In the genomic region with DNA sequence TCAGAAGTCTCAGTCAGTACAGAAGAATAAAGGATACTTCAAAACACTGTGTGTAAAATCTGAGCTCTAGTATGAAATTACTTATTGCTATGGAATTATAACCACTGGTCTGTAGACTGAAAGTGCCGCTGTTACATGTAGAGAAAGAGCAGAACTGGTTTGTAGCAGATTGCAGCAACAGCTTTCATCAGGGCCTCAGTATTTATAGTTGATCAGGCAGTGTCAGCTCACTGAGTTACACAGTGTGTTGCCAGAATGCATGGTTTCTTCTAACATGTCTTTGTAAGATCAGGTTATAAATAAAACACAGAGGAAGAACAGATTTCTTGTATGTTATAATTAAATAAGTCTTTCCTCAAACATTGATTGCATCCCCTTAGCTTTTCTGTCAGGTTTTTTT, we compare ENCODE assay signal across 16 mouse cellular contexts.
"Had no signal": no experiment of that assay in that cellular context is flagged by ENCODE, and none has a peak within 500 bp of the region (broad histone marks: within the 10 kb centered on the region; RNA-seq: fewer than 3 reads in every experiment).

No protein-coding gene starts in this region.

- H3K4me1 ChIP-seq: limb, embryonic 10.5 days; liver, embryonic 15.5 days; midbrain, embryonic 10.5 days; midbrain, embryonic 15.5 days; neural tube, embryonic 12.5 days had no signal

- H3K9me3 ChIP-seq: limb, embryonic 10.5 days; liver, embryonic 15.5 days; midbrain, embryonic 10.5 days; midbrain, embryonic 15.5 days; neural tube, embryonic 12.5 days had no signal

- H3K27me3 ChIP-seq: liver, embryonic 15.5 days; midbrain, embryonic 15.5 days; neural tube, embryonic 12.5 days had no signal

- ATAC-seq: lung, postnatal 0 days; midbrain, embryonic 15.5 days had no signal

- H3K27ac ChIP-seq: limb, embryonic 10.5 days; liver, embryonic 15.5 days; midbrain, embryonic 10.5 days; midbrain, embryonic 15.5 days; neural tube, embryonic 12.5 days had no signal

- H3K9ac ChIP-seq: liver, embryonic 15.5 days; midbrain, embryonic 15.5 days; neural tube, embryonic 12.5 days had no signal

- H3K4me2 ChIP-seq: liver, embryonic 11.5 days; liver, embryonic 15.5 days; midbrain, embryonic 15.5 days; neural tube, embryonic 12.5 days had no signal

- DNase-seq: kidney, adult 8-10 months; kidney, postnatal 36 days; lung, adult 2 months; lung, postnatal 36 days; retina, postnatal 1 day; right cerebral cortex, postnatal 4 days; spleen, adult 18-20 months; thymus, adult 2 months; thymus, postnatal 25 days had no signal

- H3K4me3 ChIP-seq: limb, embryonic 10.5 days; liver, embryonic 15.5 days; midbrain, embryonic 10.5 days; midbrain, embryonic 15.5 days; neural tube, embryonic 12.5 days had no signal

- H3K36me3 ChIP-seq: limb, embryonic 10.5 days; liver, embryonic 15.5 days; midbrain, embryonic 10.5 days; midbrain, embryonic 15.5 days; neural tube, embryonic 12.5 days had no signal
